Mouse (Mus musculus): ENCODE data around the gene Rtn4rl1. TPM values are rescaled to one million over a fixed set of nuclear protein-coding genes. Genes with fewer than 3 reads are reported as not detected.
"Not testable (repeated sequence)": the region's sequence is repeated elsewhere in the genome, so short reads cannot be mapped to it uniquely, and the experiment has no call there.

The Rtn4rl1 gene
- total RNA-seq, 2 experiments from 2014 or later: 86.2 to 91.0 TPM

GRCm38 (mm10) chr11:75165441-75166192, 28.0 kb upstream of the Rtn4rl1 start:
- peak; percentile 82 to 83 for DNase-seq (ENCODE audit: low spot score in 2 of 2)

- no peak for DNase-seq (ENCODE audit: low spot score in 2 of 2)
Measured at GRCm38 (mm10) chr11:75166193-75166842, 27.3 kb upstream of the Rtn4rl1 start.

GRCm38 (mm10) chr11:75166861-75167642, 26.5 kb upstream of the Rtn4rl1 start:
- DNase-seq (ENCODE audit: low spot score in 2 of 2): no peak

GRCm38 (mm10) chr11:75167643-75168589, 25.7 kb upstream of the Rtn4rl1 start:
- DNase-seq (ENCODE audit: low spot score in 2 of 2): no peak

GRCm38 (mm10) chr11:75168590-75169361, 24.8 kb upstream of the Rtn4rl1 start:
- DNase-seq (ENCODE audit: low spot score in 2 of 2): peak; percentile 77 to 83

- DNase-seq (ENCODE audit: low spot score in 2 of 2): no peak
Measured at GRCm38 (mm10) chr11:75169405-75170080, 24.0 kb upstream of the Rtn4rl1 start, which contains the start of gene Hic1. TSS of gene Hic1 (minus strand) at chr11:75169519.

GRCm38 (mm10) chr11:75170136-75170751, 23.3 kb upstream of the Rtn4rl1 start:
- peak; percentile 94 to 95 for DNase-seq (ENCODE audit: low spot score in 2 of 2)

GRCm38 (mm10) chr11:75171186-75171865, 22.3 kb upstream of the Rtn4rl1 start:
- DNase-seq (ENCODE audit: low spot score in 2 of 2): no peak

- DNase-seq (ENCODE audit: low spot score in 2 of 2): peak; percentile 77 to 84
Measured at GRCm38 (mm10) chr11:75172151-75173094, 21.2 kb upstream of the Rtn4rl1 start.

- DNase-seq (ENCODE audit: low spot score in 2 of 2): peak; percentile 91 to 96
Measured at GRCm38 (mm10) chr11:75173095-75173798, 20.3 kb upstream of the Rtn4rl1 start.

GRCm38 (mm10) chr11:75173799-75174165, 19.8 kb upstream of the Rtn4rl1 start:
- no peak for DNase-seq (ENCODE audit: low spot score in 2 of 2)

GRCm38 (mm10) chr11:75174574-75174973, 19.0 kb upstream of the Rtn4rl1 start:
- DNase-seq (ENCODE audit: low spot score in 2 of 2): not testable (repeated sequence)

- DNase-seq (ENCODE audit: low spot score in 2 of 2): no peak
Measured at GRCm38 (mm10) chr11:75178011-75178410, 15.6 kb upstream of the Rtn4rl1 start.

- peak; percentile 86 to 88 for DNase-seq (ENCODE audit: low spot score in 2 of 2)
Measured at GRCm38 (mm10) chr11:75178672-75179208, 14.8 kb upstream of the Rtn4rl1 start, which contains the start of gene Ovca2. TSS of gene Ovca2 (minus strand) at chr11:75178835.

GRCm38 (mm10) chr11:75183917-75184570, 9.5 kb upstream of the Rtn4rl1 start:
- peak; percentile 68 to 87 for DNase-seq (ENCODE audit: low spot score in 2 of 2)

Measured in left cerebral cortex, adult 18-20 months (tissue).